In genomic region chr9:67914681-67915080, GRCm38 (mm10) we compare ENCODE assay signal across 25 mouse cellular contexts.
"Had no signal": no experiment of that assay in that cellular context is flagged by ENCODE, and none has a peak within 500 bp of the region (broad histone marks: within the 10 kb centered on the region; RNA-seq: fewer than 3 reads in every experiment).

No protein-coding gene starts in this region.

- H3K9ac ChIP-seq: limb, embryonic 13.5 days; liver, embryonic 12.5 days; liver, embryonic 15.5 days; lung, embryonic 15.5 days; midbrain, embryonic 13.5 days; neural tube, embryonic 12.5 days; neural tube, embryonic 15.5 days had no signal

- H3K4me3 ChIP-seq: layer of hippocampus, adult 2 months; limb, embryonic 13.5 days; liver, embryonic 12.5 days; liver, embryonic 15.5 days; lung, embryonic 15.5 days; megakaryocyte, embryonic 14.5 days; midbrain, embryonic 10.5 days; midbrain, embryonic 13.5 days; neural tube, embryonic 12.5 days; neural tube, embryonic 15.5 days had no signal

- H3K4me1 ChIP-seq: limb, embryonic 13.5 days; liver, embryonic 12.5 days; liver, embryonic 15.5 days; lung, embryonic 15.5 days; megakaryocyte, embryonic 14.5 days; midbrain, embryonic 10.5 days; midbrain, embryonic 13.5 days; neural tube, embryonic 12.5 days; neural tube, embryonic 15.5 days had no signal

- DNase-seq: kidney, postnatal 25 days; layer of hippocampus, adult 9-11 months; layer of hippocampus, postnatal 36 days; left cerebral cortex, postnatal 4 days; liver; lung, adult 18-20 months; lung, postnatal 10 days; lung, postnatal 36 days; retina, postnatal 1 day; right cerebral cortex, postnatal 25 days; spleen, adult 18-20 months; thymus, adult 2 months; thymus, postnatal 14 days; thymus, postnatal 4 days had no signal

- H3K27ac ChIP-seq: kidney, postnatal 0 days; layer of hippocampus, adult 2 months; limb, embryonic 13.5 days; liver, embryonic 12.5 days; liver, embryonic 15.5 days; lung, embryonic 15.5 days; midbrain, embryonic 10.5 days; midbrain, embryonic 13.5 days; neural tube, embryonic 12.5 days; neural tube, embryonic 15.5 days had no signal

- ATAC-seq: liver, embryonic 12.5 days; midbrain, embryonic 13.5 days had no signal

- H3K27me3 ChIP-seq: limb, embryonic 13.5 days; liver, embryonic 12.5 days; liver, embryonic 15.5 days; lung, embryonic 15.5 days; megakaryocyte, embryonic 14.5 days; midbrain, embryonic 13.5 days; neural tube, embryonic 12.5 days; neural tube, embryonic 15.5 days had no signal

- H3K9me3 ChIP-seq: limb, embryonic 13.5 days; liver, embryonic 12.5 days; liver, embryonic 15.5 days; lung, embryonic 15.5 days; megakaryocyte, embryonic 14.5 days; midbrain, embryonic 10.5 days; midbrain, embryonic 13.5 days; neural tube, embryonic 12.5 days; neural tube, embryonic 15.5 days had no signal

- H3K4me2 ChIP-seq: limb, embryonic 13.5 days; liver, embryonic 12.5 days; liver, embryonic 15.5 days; lung, embryonic 15.5 days; midbrain, embryonic 13.5 days; neural tube, embryonic 12.5 days; neural tube, embryonic 15.5 days had no signal
